Mouse (Mus musculus) brain, embryonic 14.5 days (tissue): ENCODE results near the gene Fkbp15.

Source experiments
- CTCF ChIP-seq: fragments of 200-500 bp; IDR thresholded peaks from 2 replicates; pipeline ENCODE4 v1.5.1; 2012; ENCODE audit warnings: inconsistent platforms, mild to moderate bottlenecking, moderate library complexity, borderline replicate concordance; ENCODE audit not compliant: insufficient read depth, insufficient read length; ENCODE audit errors: extremely low read depth
- POLR2A ChIP-seq: fragments of 200-500 bp; IDR thresholded peaks from 2 replicates; pipeline ENCODE4 v1.6.1; 2012; ENCODE audit warnings: mild to moderate bottlenecking, inconsistent platforms, borderline replicate concordance; ENCODE audit not compliant: poor library complexity, insufficient read depth, insufficient read length, severe bottlenecking; ENCODE audit errors: extremely low read depth

GRCm38 (mm10) chr4:62406133-62406532 lies 45.8 kb upstream of the Fkbp15 start:
- TF ChIP-seq CTCF (no peak), POLR2A (no peak)
